Mouse (Mus musculus) midbrain, embryonic 11.5 days (tissue): ENCODE results near the gene Lrfn1. TPM values are rescaled to one million over a fixed set of nuclear protein-coding genes. Genes with fewer than 3 reads are reported as not detected.

Source experiments
- ATAC-seq: fragments of 200-750 bp; cut with Nextera tagmentation; 2 replicates; pipeline ENCODE4 v1.8.0; 2017; ENCODE audit warnings: moderate TSS enrichment, moderate library complexity; ENCODE audit not compliant: low FRiP score
- DNase-seq: peaks from one replicate; pipeline ENCODE4 v3.0.0; 2015; ENCODE audit warnings: low spot score; ENCODE audit errors: missing footprints
- H3K27ac ChIP-seq: fragments of 300-500 bp; sonication (generic); 2 replicates; pipeline ENCODE4 v1.5.1; 2014; ENCODE audit warnings: low read depth, low read length
- H3K27me3 ChIP-seq: fragments of 300-500 bp; sonication (generic); 2 replicates; pipeline ENCODE4 v1.6.1; 2014; ENCODE audit warnings: mild to moderate bottlenecking, low read length, moderate library complexity, mixed read lengths; ENCODE audit not compliant: control insufficient read depth, insufficient read depth
- H3K36me3 ChIP-seq: fragments of 300-500 bp; sonication (generic); 2 replicates; pipeline ENCODE4 v1.6.1; 2014; ENCODE audit warnings: mild to moderate bottlenecking, low read length, moderate library complexity, mixed read lengths; ENCODE audit not compliant: control insufficient read depth, insufficient read depth
- H3K4me1 ChIP-seq: fragments of 300-500 bp; sonication (generic); 2 replicates; pipeline ENCODE4 v1.6.1; 2014; ENCODE audit warnings: low read length; ENCODE audit not compliant: control insufficient read depth, insufficient read depth
- H3K4me2 ChIP-seq: fragments of 300-500 bp; sonication (generic); 2 replicates; pipeline ENCODE4 v1.6.1; 2014; ENCODE audit warnings: mild to moderate bottlenecking, moderate library complexity
- H3K4me3 ChIP-seq: fragments of 300-500 bp; sonication (generic); 2 replicates; pipeline ENCODE4 v1.5.1; 2014; ENCODE audit warnings: low read depth, low read length
- H3K9ac ChIP-seq: fragments of 300-500 bp; sonication (generic); 2 replicates; pipeline ENCODE4 v1.6.1; 2014; ENCODE audit warnings: low read length
- H3K9me3 ChIP-seq: fragments of 300-500 bp; sonication (generic); 2 replicates; pipeline ENCODE4 v1.6.1; 2016; ENCODE audit warnings: low read length; ENCODE audit not compliant: control insufficient read depth
- WGBS: fragments of 180-500 bp; shearing (Covaris S2); extraction: QIAGEN DNeasy Blood & Tissue Kit; methylation state at CpG from one replicate; pipeline ENCODE4 v1.1.7; 2014; 5-methylcytosine and 5-hydroxymethylcytosine counted together
- polyA plus RNA-seq: library from polyadenylated mRNA; unstranded; fragments of >200 nt; fragmentation: Nextera tagmentation; extraction: Ambion mirVana; gene quantifications from 2 replicates; pipeline ENCODE4 v1.2.1, GENCODE M21; 2014

The Lrfn1 gene
- polyA plus RNA-seq, result 4.5 and 5.0 TPM in 2 replicates

- peak; percentile 87 for DNase-seq
- no peaks in the 10 kb centered on the region for H3K9me3 ChIP-seq
- no peaks in the 10 kb centered on the region for H3K27me3 ChIP-seq
- H3K4me2 ChIP-seq, result peak within 1 kb of the TSS; percentile 92
- H3K4me3 ChIP-seq, result peak within 1 kb of the TSS; percentile 90
- 2% methylated on average over 46 of the region's 97 CpGs for WGBS
- peak within 1 kb of the TSS; percentile 40; the same call in 1 of the 2 replicates for H3K27ac ChIP-seq
- peaks cover 13% of the 10 kb centered on the region for H3K4me1 ChIP-seq
- no peaks in the 10 kb centered on the region for H3K36me3 ChIP-seq
- peak within 1 kb of the TSS; percentile 92 for H3K9ac ChIP-seq
- peak; percentile 84 for ATAC-seq
Measured at GRCm38 (mm10) chr7:28451531-28452360, at the start of gene Lrfn1. Gene Lrfn1, plus strand, starts transcription at chr7:28451980.

GRCm38 (mm10) chr7:28410841-28411475 is 40.8 kb upstream of the Lrfn1 start:
- ATAC-seq (no peak), DNase-seq (no peak)
- H3K36me3 ChIP-seq, result peaks cover 22% of the 10 kb centered on the region
- WGBS, result 94% methylated on average over 3 of the region's 3 CpGs
- H3K4me3 ChIP-seq, result no peak overlapping the region
- H3K9ac ChIP-seq, result no peak overlapping the region
- H3K4me1 ChIP-seq, result no peaks in the 10 kb centered on the region
- no peaks in the 10 kb centered on the region for H3K9me3 ChIP-seq
- H3K27me3 ChIP-seq, result no peaks in the 10 kb centered on the region
- no peak overlapping the region for H3K4me2 ChIP-seq
- H3K27ac ChIP-seq, result no peak overlapping the region

- H3K27ac ChIP-seq, result no peak overlapping the region
- no peak overlapping the region for H3K4me3 ChIP-seq
- H3K9ac ChIP-seq, result no peak overlapping the region
- H3K4me1 ChIP-seq, result no peaks in the 10 kb centered on the region
- no peak overlapping the region for H3K4me2 ChIP-seq
- H3K36me3 ChIP-seq, result peaks cover 13% of the 10 kb centered on the region
- no peaks in the 10 kb centered on the region for H3K9me3 ChIP-seq
- ATAC-seq, result no peak
- no peaks in the 10 kb centered on the region for H3K27me3 ChIP-seq
- no peak for DNase-seq
- 89% methylated on average over 4 of the region's 4 CpGs for WGBS
Measured at GRCm38 (mm10) chr7:28412826-28413225, 39.0 kb upstream of the Lrfn1 start.

- Histone ChIP-seq H3K27me3 (no peaks in the 10 kb centered on the region), H3K9me3 (no peaks in the 10 kb centered on the region), H3K9ac (no peak overlapping the region), H3K4me2 (no peak overlapping the region), H3K4me1 (no peaks in the 10 kb centered on the region), H3K27ac (no peak overlapping the region), H3K36me3 (peaks cover 28% of the 10 kb centered on the region), H3K4me3 (no peak overlapping the region)
- DNase-seq (no peak), ATAC-seq (no peak)
Measured at GRCm38 (mm10) chr7:28417368-28417767, 34.4 kb upstream of the Lrfn1 start.

- Histone ChIP-seq H3K27me3 (no peaks in the 10 kb centered on the region), H3K27ac (no peak overlapping the region), H3K9ac (no peak overlapping the region), H3K4me3 (no peak overlapping the region), H3K4me1 (no peaks in the 10 kb centered on the region), H3K9me3 (no peaks in the 10 kb centered on the region), H3K4me2 (no peak overlapping the region), H3K36me3 (peaks cover 28% of the 10 kb centered on the region)
- ATAC-seq, result no peak
- no peak for DNase-seq
- 90% methylated on average over 8 of the region's 8 CpGs for WGBS
Measured at GRCm38 (mm10) chr7:28418096-28418670, 33.6 kb upstream of the Lrfn1 start.

GRCm38 (mm10) chr7:28419416-28419815 is 32.4 kb upstream of the Lrfn1 start:
- DNase-seq, result no peak
- no peak overlapping the region for H3K4me2 ChIP-seq
- ATAC-seq, result no peak

GRCm38 (mm10) chr7:28423018-28423417 is 28.8 kb upstream of the Lrfn1 start:
- WGBS, result 100% methylated on average over 1 of the region's 1 CpGs
- Histone ChIP-seq H3K4me3 (no peak overlapping the region), H3K4me2 (no peak overlapping the region), H3K27ac (no peak overlapping the region), H3K27me3 (no peaks in the 10 kb centered on the region), H3K9me3 (no peaks in the 10 kb centered on the region), H3K9ac (no peak overlapping the region), H3K36me3 (peaks cover 23% of the 10 kb centered on the region), H3K4me1 (no peaks in the 10 kb centered on the region)
- ATAC-seq, result no peak
- DNase-seq, result no peak

More at GRCm38 (mm10) chr7:28419416-28419815, 32.4 kb upstream of the Lrfn1 start:
- Histone ChIP-seq H3K4me3 (no peak overlapping the region), H3K27me3 (no peaks in the 10 kb centered on the region), H3K27ac (no peak overlapping the region), H3K9ac (no peak overlapping the region), H3K9me3 (no peaks in the 10 kb centered on the region), H3K36me3 (peaks cover 28% of the 10 kb centered on the region), H3K4me1 (no peaks in the 10 kb centered on the region)
- 95% methylated on average over 2 of the region's 2 CpGs for WGBS

GRCm38 (mm10) chr7:28427738-28428137 is 24.0 kb upstream of the Lrfn1 start:
- ATAC-seq (no peak), DNase-seq (no peak)
- peaks cover 7% of the 10 kb centered on the region; the same call in 1 of the 2 replicates for H3K36me3 ChIP-seq
- H3K9me3 ChIP-seq, result no peaks in the 10 kb centered on the region
- H3K27ac ChIP-seq, result no peak overlapping the region
- no peak overlapping the region for H3K9ac ChIP-seq
- no peaks in the 10 kb centered on the region for H3K27me3 ChIP-seq
- no peak overlapping the region for H3K4me3 ChIP-seq
- H3K4me1 ChIP-seq, result no peaks in the 10 kb centered on the region
- H3K4me2 ChIP-seq, result no peak overlapping the region

GRCm38 (mm10) chr7:28430512-28430911 is 21.3 kb upstream of the Lrfn1 start:
- Histone ChIP-seq H3K4me1 (peaks cover 14% of the 10 kb centered on the region), H3K4me3 (no peak overlapping the region), H3K9me3 (no peaks in the 10 kb centered on the region), H3K4me2 (no peak overlapping the region), H3K36me3 (no peaks in the 10 kb centered on the region), H3K27ac (no peak overlapping the region), H3K27me3 (no peaks in the 10 kb centered on the region), H3K9ac (no peak overlapping the region)
- peak; percentile 33 for DNase-seq
- WGBS, result 87% methylated on average over 1 of the region's 1 CpGs
- no peak for ATAC-seq
